Mouse (Mus musculus): ENCODE data around the gene Zfp292. TPM values are rescaled to one million over a fixed set of nuclear protein-coding genes. Genes with fewer than 3 reads are reported as not detected.

The Zfp292 gene
- polyA plus RNA-seq, 1 experiment from 2014 or later, result 11.2 TPM

Other genes starting within 250 kb of the Zfp292 start
- gene Slc35a1, start 195.5 kb downstream of the Zfp292 start, polyA plus RNA-seq (2015; fragmentation: Nextera tagmentation; extraction: Ambion mirVana), result 69.6 and 78.6 TPM in 2 replicates
- 0.15 and 0.20 TPM in 2 replicates for gene Cfap206, start 152.8 kb downstream of the Zfp292 start, polyA plus RNA-seq (2015; fragmentation: Nextera tagmentation; extraction: Ambion mirVana)
- gene Gm136, start 126.7 kb downstream of the Zfp292 start, polyA plus RNA-seq (2015; fragmentation: Nextera tagmentation; extraction: Ambion mirVana), result not detected in 2 replicates
- 46.8 and 52.1 TPM in 2 replicates for gene Smim8, start 104.5 kb downstream of the Zfp292 start, polyA plus RNA-seq (2015; fragmentation: Nextera tagmentation; extraction: Ambion mirVana)
- not detected in 2 replicates for gene Cga, start 10.8 kb upstream of the Zfp292 start, polyA plus RNA-seq (2015; fragmentation: Nextera tagmentation; extraction: Ambion mirVana)